Mouse (Mus musculus): Measurements from ENCODE around the gene Mmp8.

Mmp8 gene

GRCm38 (mm10) chr9:7593272-7593812 lies 35.1 kb downstream of the Mmp8 start:
- DNase-seq (ENCODE audit: low read depth, low spot score): no peak

DNA sequence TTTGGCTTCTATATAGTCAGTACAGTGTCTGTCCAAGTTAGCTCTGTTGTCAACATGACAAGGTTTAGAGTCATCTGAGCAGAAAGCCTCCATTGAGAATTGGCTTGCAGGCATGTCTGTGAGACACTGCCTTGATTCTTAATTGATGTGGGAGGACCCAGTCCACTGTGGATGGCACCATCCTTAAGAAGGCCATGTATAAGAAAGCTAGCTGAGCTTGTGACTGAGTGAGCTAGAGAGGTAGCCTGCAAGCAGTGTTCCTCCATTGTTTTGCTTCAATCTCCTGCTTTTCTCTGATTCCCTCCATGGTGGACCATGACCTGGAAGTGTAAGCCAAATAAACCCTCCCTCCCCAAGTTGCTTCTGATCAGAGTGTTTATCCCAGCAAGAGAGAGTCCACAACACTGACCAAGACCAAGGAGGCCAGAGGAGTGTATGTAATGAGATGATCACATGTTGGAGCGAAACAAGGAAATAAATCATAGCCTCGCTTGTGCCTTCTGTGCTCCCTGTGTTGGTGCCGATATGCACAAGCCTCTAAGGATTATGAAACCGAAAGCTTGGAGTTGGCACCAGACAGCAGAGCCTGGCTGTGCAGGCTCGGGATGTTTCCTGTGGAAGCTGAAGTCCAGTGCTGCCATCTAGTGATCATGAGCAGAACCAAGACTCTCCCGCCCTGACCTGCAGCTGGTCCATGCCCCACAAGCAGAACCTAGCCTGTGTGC lies 36.7 kb downstream of the Mmp8 start:
- peak; percentile 81 for DNase-seq (ENCODE audit: low read depth, low spot score)

DNA sequence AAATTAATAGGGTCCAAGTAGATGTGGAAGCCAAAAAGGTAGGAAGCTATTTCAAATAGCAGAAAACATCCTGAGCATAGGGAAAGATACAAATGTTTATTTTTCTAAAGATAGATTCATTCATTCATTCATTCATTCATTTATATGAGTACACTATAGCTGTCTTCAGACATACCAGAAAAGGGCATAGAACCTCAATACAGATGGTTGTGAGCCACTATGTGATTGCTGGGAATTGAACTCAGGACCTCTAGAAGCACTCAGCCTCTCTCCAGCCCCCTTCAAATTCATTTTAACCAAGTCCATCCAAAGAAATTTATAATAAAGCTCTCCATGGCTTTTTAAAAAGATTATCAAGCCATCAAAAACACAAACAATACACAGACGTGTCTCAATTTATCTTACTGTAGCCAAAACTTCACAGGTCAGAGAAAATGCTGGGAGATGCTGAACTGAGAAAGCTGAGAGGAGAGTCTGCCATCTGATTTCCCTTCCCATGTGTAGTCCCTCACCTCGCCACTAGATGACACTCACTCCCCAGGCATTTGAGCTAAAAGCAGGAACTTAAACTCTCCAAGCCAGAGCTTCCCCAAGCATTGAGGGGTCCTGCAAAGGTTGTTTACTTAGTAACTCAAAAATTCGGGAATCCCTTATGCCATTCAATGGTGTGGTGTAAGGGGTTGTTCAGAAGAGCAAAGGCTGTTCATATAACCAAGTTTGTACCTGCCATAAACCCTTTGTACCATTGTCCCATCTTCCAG lies 44.9 kb downstream of the Mmp8 start:
- peak; percentile 70 for DNase-seq (ENCODE audit: low read depth, low spot score)

DNA sequence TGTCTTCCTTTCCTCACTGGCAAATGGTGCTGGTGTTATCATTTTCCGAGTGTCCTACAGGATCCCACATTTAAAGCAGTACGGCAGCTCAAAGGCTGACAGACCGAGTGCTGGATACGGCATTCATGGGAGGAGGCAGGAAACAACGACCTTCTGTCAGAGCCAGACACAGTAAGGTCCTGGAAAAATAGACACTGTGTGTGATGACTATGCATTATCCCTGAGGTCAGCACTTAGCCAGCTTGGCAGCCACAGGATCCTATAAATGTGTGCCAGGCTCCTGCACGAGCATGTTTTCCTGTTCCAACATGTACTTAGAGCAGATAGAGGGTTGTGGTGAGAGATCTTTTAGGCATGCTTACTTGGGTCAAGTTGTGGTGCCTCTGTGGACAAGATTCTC lies 45.7 kb downstream of the Mmp8 start:
- no peak for DNase-seq (ENCODE audit: low read depth, low spot score)

DNA sequence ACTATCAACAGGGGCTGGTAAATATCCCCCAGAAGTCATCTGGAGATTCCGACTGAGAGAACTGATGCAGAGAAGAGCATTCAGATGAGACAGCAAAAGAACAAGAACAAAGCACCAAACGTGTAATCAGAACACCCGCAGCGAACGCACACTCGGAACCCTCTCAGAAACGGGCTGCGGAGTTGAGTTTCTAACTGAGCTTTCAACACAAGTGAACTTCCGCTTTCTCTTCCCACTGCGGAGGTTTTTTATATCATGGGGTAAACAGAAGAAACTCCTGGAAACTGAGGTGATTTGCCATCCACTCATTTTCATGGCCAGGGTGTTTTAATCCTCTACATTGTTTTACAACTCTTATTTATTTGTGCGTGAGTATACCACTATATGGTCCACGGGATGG lies 47.4 kb downstream of the Mmp8 start:
- DNase-seq (ENCODE audit: low read depth, low spot score): peak; percentile 79

Measured in A20 (cell line).